Mouse (Mus musculus): Measurements from ENCODE around the gene D6Wsu163e.

GRCm38 (mm10) chr6:126921111-126921881 lies 18.5 kb upstream of the D6Wsu163e start, which contains the start of gene Dyrk4:
- no peak for TF ChIP-seq CTCF (IDR thresholded peaks at IDR 0.05; ENCODE audit: control insufficient read depth, insufficient read depth, insufficient read length)
- TF ChIP-seq MYOD1 (IDR thresholded peaks at IDR 0.05; ENCODE audit: control insufficient read depth, insufficient read length, low read depth): no peak
- no peak for TF ChIP-seq MAX (IDR thresholded peaks at IDR 0.05)

Measured in C2C12 (cell line).